Mouse (Mus musculus): ENCODE measurements around the gene Slc5a7.

Gene Slc5a7

DNA sequence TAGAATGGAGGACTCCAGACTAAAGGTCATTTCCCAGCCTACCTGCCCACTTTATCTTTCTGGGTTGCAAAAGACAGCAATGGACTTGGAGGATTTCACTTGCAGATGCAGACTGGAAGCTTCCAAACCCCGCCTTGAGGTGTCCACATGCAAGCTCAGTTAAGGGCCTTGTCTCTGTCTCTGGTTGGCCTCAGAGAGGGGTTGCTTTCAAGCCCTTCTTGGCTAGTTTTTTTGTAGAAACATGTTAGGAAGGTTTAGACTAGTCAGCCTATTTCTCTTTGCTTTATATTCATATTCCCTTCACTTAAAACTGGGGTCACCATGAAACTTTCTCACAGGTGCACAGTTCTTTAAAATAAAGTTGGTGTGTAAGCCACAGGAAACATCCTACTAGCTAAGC lies at the start of gene Slc5a7:
TSS of gene Slc5a7 (minus strand) at position 101 of the 400 bp plus-strand sequence.
- no peak for DNase-seq

DNA sequence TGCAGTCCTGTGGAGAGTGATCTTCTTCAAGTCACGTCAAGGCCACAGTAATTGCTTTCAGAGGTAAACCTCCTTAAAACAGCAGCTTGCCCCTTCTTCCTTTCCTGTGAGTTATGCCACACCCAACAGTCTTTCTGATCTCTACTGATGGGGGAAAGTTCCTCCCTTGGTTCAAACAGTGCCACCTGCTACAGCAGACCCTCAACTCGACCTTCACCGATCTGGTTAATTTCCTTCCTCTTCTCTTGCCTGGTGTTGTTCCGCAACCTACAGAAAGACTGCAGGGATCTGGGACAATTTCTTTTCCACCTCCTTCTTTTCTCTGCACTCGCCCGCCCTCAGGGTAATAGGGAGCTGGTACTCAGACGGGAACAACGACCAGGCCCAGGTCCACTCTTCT lies 48.8 kb upstream of the Slc5a7 start:
- DNase-seq: no peak

DNA sequence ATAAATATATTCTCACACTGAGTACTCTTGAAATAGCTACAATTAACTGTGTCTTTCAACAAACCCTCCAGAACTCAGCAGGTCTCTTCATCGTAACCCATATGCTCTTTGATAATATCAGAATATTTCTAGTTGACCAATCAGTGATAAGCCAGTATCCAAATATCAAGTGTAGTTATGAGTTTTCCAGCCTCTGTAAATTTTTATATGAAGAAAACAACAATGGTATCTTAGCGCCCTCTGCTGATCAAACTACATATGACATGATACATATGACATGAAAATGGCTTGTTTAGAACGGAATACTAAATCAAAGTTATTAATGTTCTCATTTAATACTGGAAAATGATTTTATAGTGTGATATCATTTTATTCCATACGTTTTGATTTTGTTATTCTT lies 44.6 kb upstream of the Slc5a7 start:
- DNase-seq: no peak

DNA sequence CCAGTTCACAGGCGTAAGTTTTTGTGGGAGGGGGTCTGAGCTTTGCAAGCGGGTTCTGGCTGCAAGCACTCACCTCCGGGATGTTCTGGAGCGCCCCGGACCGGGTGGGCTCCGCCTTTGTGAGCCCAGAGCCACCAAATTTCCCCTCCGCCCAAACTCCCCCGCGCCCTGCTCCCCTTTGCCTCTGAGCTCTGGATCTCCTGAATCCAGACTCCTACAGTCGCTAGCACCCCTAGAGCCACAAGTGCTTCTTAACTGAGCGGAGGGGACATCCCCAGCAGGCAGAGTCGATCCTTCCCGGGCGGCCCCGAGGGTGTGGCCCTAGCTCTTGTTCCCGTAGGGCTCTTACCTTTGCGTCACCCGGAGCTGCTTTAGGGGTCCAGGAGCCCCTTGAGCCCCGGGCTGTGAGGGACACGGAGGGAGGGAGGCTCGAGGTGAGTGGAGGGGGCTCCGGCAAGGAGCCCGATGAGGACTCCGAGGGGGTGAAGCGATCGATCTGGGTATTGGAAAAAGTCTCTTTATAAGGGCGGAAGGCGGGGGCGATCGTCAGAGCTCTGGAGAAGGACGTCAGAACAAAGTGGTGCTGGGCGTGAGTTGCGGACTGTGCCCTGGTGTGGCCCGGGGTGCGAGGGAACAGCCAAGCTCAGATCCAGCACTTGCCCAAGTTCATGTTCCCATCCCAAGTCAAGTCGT lies 456 bp downstream of the Slc5a7 start:
- peak; percentile 11 for DNase-seq

DNA sequence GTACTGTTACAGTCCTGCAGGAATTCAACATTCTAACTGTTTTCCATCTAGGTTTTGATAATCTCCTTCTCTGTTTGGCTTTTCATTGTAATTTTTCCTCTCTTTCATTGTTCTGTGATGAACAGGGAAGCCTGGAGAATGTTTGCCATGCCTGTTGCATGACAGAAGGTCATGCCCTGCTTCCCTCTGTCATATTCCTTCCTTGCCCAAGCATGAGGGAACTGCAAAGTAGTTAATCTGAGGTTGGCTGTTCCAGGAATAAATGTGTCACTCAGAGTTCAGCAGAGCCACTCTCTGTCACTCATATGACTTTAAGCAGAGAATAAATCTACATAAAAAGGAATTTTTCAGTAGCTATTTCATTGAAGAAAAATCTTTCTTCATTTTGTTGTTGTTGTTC lies 48.1 kb downstream of the Slc5a7 start:
- DNase-seq: no peak

DNA sequence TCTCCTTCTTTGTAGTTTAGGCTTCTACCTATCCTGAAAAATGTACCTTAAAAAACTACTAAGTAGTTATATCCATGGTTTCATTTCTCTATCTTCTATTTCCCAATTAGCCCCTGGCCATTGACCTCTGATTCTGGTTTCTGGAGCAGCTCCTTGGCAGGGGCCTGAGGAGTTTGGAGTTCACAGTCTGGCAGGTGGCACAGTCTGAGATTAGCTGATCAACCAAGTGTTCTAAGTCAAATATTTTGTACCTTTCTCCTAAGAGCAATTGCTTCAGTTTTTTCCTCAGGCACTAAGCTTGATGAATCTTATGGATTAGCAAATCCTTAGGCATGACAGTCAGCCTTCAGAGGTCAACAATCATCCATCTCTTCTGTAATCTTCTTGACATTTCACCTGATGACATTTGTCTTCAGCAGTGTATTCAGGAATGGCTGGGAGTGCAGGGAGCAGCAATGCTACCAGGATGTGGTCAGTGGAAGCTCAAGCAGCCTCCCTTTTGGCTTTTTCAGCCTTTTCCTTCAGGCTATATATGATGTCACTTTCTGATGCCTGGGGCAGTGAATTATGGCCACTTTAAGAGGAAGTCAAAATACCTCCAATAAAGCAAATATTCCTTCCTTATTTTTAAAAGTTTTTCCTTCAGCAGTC lies 55.1 kb downstream of the Slc5a7 start:
- DNase-seq: no peak

DNA sequence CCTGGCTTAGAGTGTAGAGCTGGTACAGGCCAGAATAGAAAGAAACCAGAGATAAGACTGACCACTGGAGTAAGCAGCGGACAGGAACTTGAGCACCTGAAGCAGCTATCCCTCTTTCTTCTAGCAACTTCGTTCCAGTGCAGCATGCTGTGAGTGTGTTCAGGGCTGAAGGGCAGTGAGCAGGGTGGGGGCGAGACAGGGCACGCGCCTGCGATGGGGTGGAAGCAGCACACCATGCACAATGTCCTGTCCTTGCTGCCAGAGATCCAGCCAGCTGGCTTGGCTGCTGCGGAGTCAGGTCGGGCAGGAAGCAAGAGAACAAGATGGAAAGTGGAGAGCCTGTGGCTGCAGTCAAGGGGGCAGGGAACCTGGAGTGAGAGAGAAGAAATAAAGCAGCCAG lies 59.4 kb downstream of the Slc5a7 start:
- DNase-seq: no peak

Data from kidney, postnatal 10 days (tissue).